Mouse (Mus musculus) hindbrain, postnatal 0 days (tissue): ENCODE measurements around the gene Parp3. TPM values are rescaled to one million over a fixed set of nuclear protein-coding genes. Genes with fewer than 3 reads are reported as not detected.

ENCODE experiments used
- ATAC-seq: fragments of 200-750 bp; cut with Nextera tagmentation; 2 replicates; pipeline ENCODE4 v1.8.0; 2017; ENCODE audit warnings: mild to moderate bottlenecking, moderate TSS enrichment, moderate library complexity
- DNase-seq: peaks from one replicate; pipeline ENCODE4 v3.0.0-alpha.2; 2015; ENCODE audit warnings: low spot score
- H3K27ac ChIP-seq: fragments of 300-500 bp; sonication (generic); 2 replicates; pipeline ENCODE4 v1.5.1; 2014; ENCODE audit warnings: mild to moderate bottlenecking
- H3K27me3 ChIP-seq: fragments of 300-500 bp; sonication (generic); 2 replicates; pipeline ENCODE4 v1.6.1; 2014; ENCODE audit warnings: low read length, mixed read lengths; ENCODE audit not compliant: insufficient read depth
- H3K36me3 ChIP-seq: fragments of 300-500 bp; sonication (generic); 2 replicates; pipeline ENCODE4 v1.6.1; 2014; ENCODE audit warnings: low read length, mixed read lengths; ENCODE audit not compliant: insufficient read depth
- H3K4me1 ChIP-seq: fragments of 300-500 bp; sonication (generic); 2 replicates; pipeline ENCODE4 v1.6.1; 2014; ENCODE audit warnings: antibody characterized with exemption, low read length, mixed read lengths; ENCODE audit not compliant: insufficient read depth
- H3K4me2 ChIP-seq: fragments of 300-500 bp; sonication (generic); 2 replicates; pipeline ENCODE4 v1.6.1; 2014; ENCODE audit warnings: low read depth, mild to moderate bottlenecking, low read length, moderate library complexity, mixed read lengths
- H3K4me3 ChIP-seq: fragments of 300-500 bp; sonication (generic); 2 replicates; pipeline ENCODE4 v1.5.1; 2014; ENCODE audit warnings: low read length
- H3K9ac ChIP-seq: fragments of 300-500 bp; sonication (generic); replicated peaks from 2 replicates; pipeline ENCODE4 v1.6.1; 2014; ENCODE audit warnings: mild to moderate bottlenecking, low read length, moderate library complexity, mixed read lengths
- H3K9me3 ChIP-seq: fragments of 300-500 bp; sonication (generic); 2 replicates; pipeline ENCODE4 v1.6.1; 2016; ENCODE audit warnings: low read length, mixed read lengths
- CTCF ChIP-seq: IDR thresholded peaks from 2 replicates; pipeline ENCODE4 v1.5.1; 2016; ENCODE audit warnings: antibody characterized with exemption, control low read depth, low read depth
- WGBS: fragments of 180-500 bp; shearing (Covaris S2); extraction: QIAGEN DNeasy Blood & Tissue Kit; methylation state at CpG from one replicate; pipeline ENCODE4 v1.1.7; 2014; 5-methylcytosine and 5-hydroxymethylcytosine counted together
- polyA plus RNA-seq: library from polyadenylated mRNA; unstranded; fragments of >200 nt; fragmentation: Nextera tagmentation; extraction: Ambion mirVana; gene quantifications from 2 replicates; pipeline ENCODE4 v1.2.1, GENCODE M21; 2015
- total RNA-seq: library from RNA; depleted of rRNA; stranded (reverse); fragments of >200 nt; gene quantifications from 2 replicates; pipeline ENCODE4 v1.2.3, GENCODE M21; 2014

Parp3 gene
- total and polyA plus RNA-seq, 2 experiments from 2014 or later: 1.5 to 2.9 TPM

DNA sequence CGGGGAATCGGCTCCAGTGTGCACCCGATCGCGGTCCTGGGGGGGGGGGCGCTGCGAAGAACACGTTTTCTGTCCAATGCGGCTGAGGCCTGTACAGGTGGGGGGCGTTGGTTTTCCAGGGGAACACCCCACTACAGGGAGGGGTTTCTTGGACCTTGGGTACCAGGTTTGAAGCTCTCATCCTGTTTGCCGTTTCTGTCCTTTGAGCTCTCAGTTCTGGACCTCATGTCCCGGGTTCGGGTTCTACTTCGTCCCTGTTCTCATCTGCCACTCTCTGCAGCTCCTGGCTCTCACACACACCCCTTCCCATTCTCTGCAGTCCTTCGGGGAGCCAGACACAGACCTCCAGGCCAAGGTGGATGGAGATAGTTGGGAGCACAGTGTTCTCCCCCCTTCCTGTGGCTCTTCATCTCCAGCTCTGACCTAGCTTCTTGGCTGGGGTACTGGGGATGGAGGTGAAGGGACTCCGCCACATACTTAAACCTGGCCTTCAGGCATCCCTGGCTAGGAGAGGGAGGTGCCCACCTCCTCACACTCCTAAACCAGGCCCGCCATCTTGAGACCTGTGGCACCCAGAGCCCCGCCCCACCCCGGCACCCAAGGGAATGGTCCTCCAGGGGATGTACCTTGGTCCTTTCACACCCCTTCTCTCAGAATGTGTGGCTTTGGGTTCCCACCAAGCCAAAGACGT lies 22.5 kb downstream of the Parp3 start:
- Histone ChIP-seq H3K4me3 (peak overlapping the region; percentile 70), H3K36me3 (no peaks in the 10 kb centered on the region), H3K27me3 (no peaks in the 10 kb centered on the region), H3K9me3 (no peaks in the 10 kb centered on the region), H3K4me2 (peak overlapping the region; percentile 92), H3K4me1 (peaks cover 35% of the 10 kb centered on the region), H3K27ac (peak overlapping the region; percentile 94), H3K9ac (peak overlapping the region; percentile 85)
- WGBS: 4% methylated on average over 14 of the region's 20 CpGs
- TF ChIP-seq CTCF: no peak
- peak; percentile 4; the same call in 1 of the 2 replicates for ATAC-seq
- DNase-seq: peak; percentile 60

DNA sequence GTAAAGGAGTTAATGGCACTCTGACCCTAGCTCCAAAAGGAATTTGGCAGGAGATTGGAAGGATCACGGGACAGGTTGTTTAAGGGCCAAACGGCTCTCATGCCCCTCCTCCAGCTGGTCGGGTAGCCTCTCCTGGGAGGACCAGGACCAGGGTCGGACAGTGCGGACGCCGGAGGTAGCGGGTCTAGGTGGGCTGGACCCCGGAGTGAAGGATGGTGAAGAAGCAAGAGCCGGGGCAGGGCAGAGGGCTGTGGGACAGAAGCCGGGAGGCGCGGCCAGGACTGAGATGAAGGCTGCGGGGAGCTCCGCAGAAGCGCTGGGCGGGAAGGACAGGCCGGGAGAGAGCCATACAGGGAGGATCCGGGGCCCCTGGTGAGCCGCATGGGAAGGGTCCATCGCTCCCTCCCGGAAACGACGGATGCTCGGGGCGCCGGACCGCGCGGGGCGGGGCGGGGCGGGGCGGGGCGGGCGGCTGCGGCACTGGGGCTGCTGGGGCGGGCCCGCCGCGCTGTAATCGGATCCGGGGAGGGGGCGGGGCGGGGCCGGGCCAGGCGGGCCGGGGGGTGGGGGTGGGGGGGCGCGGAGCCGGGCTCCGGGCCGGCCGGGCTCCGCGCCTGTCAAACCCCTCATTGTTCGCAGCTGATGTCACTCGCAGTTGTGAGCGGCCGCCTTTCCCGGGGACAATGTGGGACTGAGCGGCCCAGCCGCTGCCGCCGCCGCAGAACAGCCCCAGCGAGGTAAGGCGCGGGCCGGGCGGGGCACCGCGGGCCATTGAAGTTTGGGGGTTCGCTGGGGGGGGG lies 23.3 kb downstream of the Parp3 start, which contains the start of gene Pcbp4:
Pcbp4 (plus strand) TSS at position 21 of the 800 bp plus-strand sequence.
- peaks cover 35% of the 10 kb centered on the region for H3K4me1 ChIP-seq
- peak within 1 kb of the TSS; percentile 94 for H3K27ac ChIP-seq
- no peaks in the 10 kb centered on the region for H3K9me3 ChIP-seq
- 1% methylated on average over 45 of the region's 74 CpGs for WGBS
- no peak for TF ChIP-seq CTCF
- H3K4me2 ChIP-seq: peak within 1 kb of the TSS; percentile 92
- DNase-seq (peak; percentile 73), ATAC-seq (peak; percentile 74)
- peak within 1 kb of the TSS; percentile 85 for H3K9ac ChIP-seq
- H3K4me3 ChIP-seq: peak within 1 kb of the TSS; percentile 70
- H3K36me3 ChIP-seq: no peaks in the 10 kb centered on the region
- no peaks in the 10 kb centered on the region for H3K27me3 ChIP-seq

DNA sequence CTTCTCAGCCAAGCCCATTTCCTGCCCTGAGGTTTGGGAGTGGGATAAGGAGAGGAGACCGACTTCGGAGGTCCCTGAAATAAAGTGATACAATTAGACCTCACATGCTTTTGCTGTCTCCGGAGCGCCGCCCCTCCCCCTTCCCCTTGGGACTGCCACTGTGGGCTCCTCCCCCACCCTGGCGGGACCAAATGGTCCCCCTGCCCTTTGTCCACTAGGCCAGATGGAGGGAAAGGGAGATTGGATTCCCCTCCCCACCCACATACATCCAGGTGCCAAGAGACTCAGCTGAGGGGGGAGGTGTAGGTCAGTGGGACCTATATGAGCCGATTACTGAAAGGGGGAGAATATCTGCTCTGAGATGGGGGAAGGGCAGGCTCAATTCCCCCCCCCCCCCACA lies 23.9 kb downstream of the Parp3 start:
- Histone ChIP-seq H3K36me3 (no peaks in the 10 kb centered on the region), H3K9me3 (no peaks in the 10 kb centered on the region), H3K4me2 (peak overlapping the region; percentile 92), H3K27me3 (no peaks in the 10 kb centered on the region), H3K27ac (peak overlapping the region; percentile 94), H3K9ac (peak overlapping the region; percentile 85; the same call in 1 of the 2 replicates), H3K4me3 (peak overlapping the region; percentile 70), H3K4me1 (peaks cover 34% of the 10 kb centered on the region)
- 0% methylated on average over 7 of the region's 7 CpGs for WGBS
- TF ChIP-seq CTCF: no peak
- ATAC-seq: peak; percentile 0; the same call in 1 of the 2 replicates
- peak; percentile 55 for DNase-seq

DNA sequence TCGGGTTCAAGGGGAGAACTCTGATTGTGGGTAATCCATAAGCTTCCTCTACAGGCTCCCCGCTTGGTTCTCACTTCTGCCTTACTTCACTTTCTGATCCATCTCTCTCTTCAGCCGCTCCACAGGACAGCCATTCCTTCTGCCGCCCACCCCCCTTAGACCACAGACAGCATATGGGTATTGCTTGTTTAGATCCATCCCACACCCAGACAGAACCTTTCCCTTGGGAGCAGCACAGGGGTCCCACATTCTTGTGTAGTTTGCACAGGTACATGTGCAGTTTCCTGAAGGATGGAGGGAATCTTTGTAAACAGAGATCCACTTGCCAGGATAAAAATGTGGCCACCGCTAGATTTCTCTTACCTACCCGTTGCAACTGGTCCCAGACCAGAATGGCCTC lies 24.4 kb downstream of the Parp3 start:
- H3K9ac ChIP-seq: no peak overlapping the region
- H3K36me3 ChIP-seq: no peaks in the 10 kb centered on the region
- DNase-seq (no peak), ATAC-seq (no peak)
- 32% methylated on average over 6 of the region's 6 CpGs for WGBS
- H3K27me3 ChIP-seq: no peaks in the 10 kb centered on the region
- H3K4me2 ChIP-seq: peak overlapping the region; percentile 92
- H3K27ac ChIP-seq: peak overlapping the region; percentile 94; the same call in 1 of the 2 replicates
- no peak for TF ChIP-seq CTCF
- H3K9me3 ChIP-seq: no peaks in the 10 kb centered on the region
- H3K4me3 ChIP-seq: no peak overlapping the region
- peaks cover 33% of the 10 kb centered on the region for H3K4me1 ChIP-seq

GRCm38 (mm10) chr9:106451899-106452298 lies 24.9 kb downstream of the Parp3 start:
- Histone ChIP-seq H3K27ac (no peak overlapping the region), H3K27me3 (no peaks in the 10 kb centered on the region), H3K9me3 (no peaks in the 10 kb centered on the region), H3K4me2 (no peak overlapping the region), H3K4me1 (peaks cover 30% of the 10 kb centered on the region), H3K9ac (no peak overlapping the region), H3K36me3 (no peaks in the 10 kb centered on the region), H3K4me3 (no peak overlapping the region)
- DNase-seq (no peak), ATAC-seq (no peak)
- WGBS: 79% methylated on average over 2 of the region's 2 CpGs
- TF ChIP-seq CTCF: no peak

- 71% methylated on average over 11 of the region's 11 CpGs for WGBS
- no peak overlapping the region for H3K27ac ChIP-seq
- TF ChIP-seq CTCF: no peak
- H3K9me3 ChIP-seq: no peaks in the 10 kb centered on the region
- peaks cover 26% of the 10 kb centered on the region for H3K4me1 ChIP-seq
- H3K4me2 ChIP-seq: no peak overlapping the region
- DNase-seq: no peak
- no peak overlapping the region for H3K9ac ChIP-seq
- no peak for ATAC-seq
- H3K36me3 ChIP-seq: no peaks in the 10 kb centered on the region
- no peaks in the 10 kb centered on the region for H3K27me3 ChIP-seq
- H3K4me3 ChIP-seq: no peak overlapping the region
These were observed 25.5 kb downstream of the Parp3 start for GRCm38 (mm10) chr9:106451298-106451697.
